Mouse (Mus musculus) heart, postnatal 0 days (tissue): ENCODE measurements at regions not wholly inside any gene's neighbourhood (a gene's known extent, or its start where the extent isn't known, plus 50 kb on each side); places are given as distances from the start of the nearest gene placed in this dataset.

Source experiments
- CTCF ChIP-seq: IDR thresholded peaks from 2 replicates; pipeline ENCODE4 v1.5.1; 2016; ENCODE audit warnings: antibody characterized with exemption, control low read depth, low read depth
- EP300 ChIP-seq: IDR thresholded peaks from 2 replicates; pipeline ENCODE4 v1.6.1; 2016; ENCODE audit warnings: antibody characterized with exemption, low read depth

- TF ChIP-seq EP300: no peak
- TF ChIP-seq CTCF: peak; percentile 93
These were observed 51.6 kb upstream of the Phc1 start for GRCm38 (mm10) chr6:122391725-122392667.
